Mouse (Mus musculus) neural tube, embryonic 12.5 days (tissue): Measurements from ENCODE around the gene Dab2. TPM values are rescaled to one million over a fixed set of nuclear protein-coding genes. Genes with fewer than 3 reads are reported as not detected.

Experiments
- ATAC-seq: fragments of 200-750 bp; cut with Nextera tagmentation; 2 replicates; pipeline ENCODE4 v1.8.0; 2017; ENCODE audit warnings: low read depth, mild to moderate bottlenecking, moderate TSS enrichment, moderate library complexity; ENCODE audit not compliant: low FRiP score
- H3K27ac ChIP-seq: fragments of 300-500 bp; sonication (generic); 2 replicates; pipeline ENCODE4 v1.5.1; 2016
- H3K27me3 ChIP-seq: fragments of 300-500 bp; sonication (generic); replicated peaks from 2 replicates; pipeline ENCODE4 v1.6.1; 2016; ENCODE audit warnings: mild to moderate bottlenecking
- H3K36me3 ChIP-seq: fragments of 300-500 bp; sonication (generic); 2 replicates; pipeline ENCODE4 v1.6.1; 2016; ENCODE audit warnings: mild to moderate bottlenecking
- H3K4me1 ChIP-seq: fragments of 300-500 bp; sonication (generic); 2 replicates; pipeline ENCODE4 v1.6.1; 2016
- H3K4me2 ChIP-seq: fragments of 300-500 bp; sonication (generic); replicated peaks from 2 replicates; pipeline ENCODE4 v1.6.1; 2016; ENCODE audit warnings: mild to moderate bottlenecking
- H3K4me3 ChIP-seq: fragments of 300-500 bp; sonication (generic); 2 replicates; pipeline ENCODE4 v1.5.1; 2016
- H3K9ac ChIP-seq: fragments of 300-500 bp; sonication (generic); 2 replicates; pipeline ENCODE4 v1.6.1; 2016; ENCODE audit warnings: mild to moderate bottlenecking
- H3K9me3 ChIP-seq: fragments of 300-500 bp; sonication (generic); 2 replicates; pipeline ENCODE4 v1.6.1; 2016; ENCODE audit warnings: mild to moderate bottlenecking
- WGBS: fragments of 180-500 bp; shearing (Covaris S2); methylation state at CpG from one replicate; pipeline ENCODE4 v1.1.7; 2016; 5-methylcytosine and 5-hydroxymethylcytosine counted together
- polyA plus RNA-seq: library from polyadenylated mRNA; unstranded; fragments of >200 nt; fragmentation: Nextera tagmentation; extraction: Ambion mirVana; gene quantifications from 2 replicates; pipeline ENCODE4 v1.2.1, GENCODE M21; 2016

Gene Dab2
- polyA plus RNA-seq = 38.9 and 46.9 TPM in 2 replicates

GRCm38 (mm10) chr15:6299554-6299953, at the start of gene Dab2:
TSS of gene Dab2 (plus strand) at chr15:6299788.
- no peaks in the 10 kb centered on the region for H3K36me3 ChIP-seq
- H3K9ac ChIP-seq = no peak within 1 kb of the TSS
- WGBS = 89% methylated on average over 3 of the region's 3 CpGs
- H3K9me3 ChIP-seq = no peaks in the 10 kb centered on the region
- H3K27ac ChIP-seq = no peak within 1 kb of the TSS
- no peaks in the 10 kb centered on the region for H3K27me3 ChIP-seq
- no peak within 1 kb of the TSS for H3K4me2 ChIP-seq
- ATAC-seq = no peak
- no peaks in the 10 kb centered on the region for H3K4me1 ChIP-seq
- H3K4me3 ChIP-seq = no peak within 1 kb of the TSS

GRCm38 (mm10) chr15:6253471-6253870, 46.1 kb upstream of the Dab2 start:
- 87% methylated on average over 2 of the region's 2 CpGs for WGBS
- H3K27ac ChIP-seq = no peak overlapping the region
- ATAC-seq = no peak
- no peaks in the 10 kb centered on the region for H3K36me3 ChIP-seq
- no peaks in the 10 kb centered on the region for H3K27me3 ChIP-seq
- H3K4me1 ChIP-seq = no peaks in the 10 kb centered on the region
- no peaks in the 10 kb centered on the region for H3K9me3 ChIP-seq
- H3K9ac ChIP-seq = no peak overlapping the region
- no peak overlapping the region for H3K4me3 ChIP-seq
- H3K4me2 ChIP-seq = no peak overlapping the region

GRCm38 (mm10) chr15:6254383-6254782, 45.2 kb upstream of the Dab2 start:
- H3K4me1 ChIP-seq = no peaks in the 10 kb centered on the region
- H3K27ac ChIP-seq = no peak overlapping the region
- H3K9me3 ChIP-seq = no peaks in the 10 kb centered on the region
- no peak overlapping the region for H3K9ac ChIP-seq
- no peak overlapping the region for H3K4me2 ChIP-seq
- WGBS = 96% methylated on average over 2 of the region's 2 CpGs
- no peaks in the 10 kb centered on the region for H3K27me3 ChIP-seq
- no peak overlapping the region for H3K4me3 ChIP-seq
- ATAC-seq = no peak
- no peaks in the 10 kb centered on the region for H3K36me3 ChIP-seq

GRCm38 (mm10) chr15:6257049-6257448, 42.5 kb upstream of the Dab2 start:
- Histone ChIP-seq H3K36me3 (no peaks in the 10 kb centered on the region), H3K4me2 (no peak overlapping the region), H3K9me3 (no peaks in the 10 kb centered on the region), H3K27ac (no peak overlapping the region), H3K4me1 (no peaks in the 10 kb centered on the region), H3K4me3 (no peak overlapping the region), H3K27me3 (no peaks in the 10 kb centered on the region), H3K9ac (no peak overlapping the region)
- no peak for ATAC-seq
- WGBS = 74% methylated on average over 2 of the region's 2 CpGs

- no peak for ATAC-seq
- H3K4me1 ChIP-seq = no peaks in the 10 kb centered on the region
- no peaks in the 10 kb centered on the region for H3K36me3 ChIP-seq
- H3K27me3 ChIP-seq = no peaks in the 10 kb centered on the region
- H3K4me3 ChIP-seq = no peak overlapping the region
- H3K4me2 ChIP-seq = no peak overlapping the region
- H3K27ac ChIP-seq = no peak overlapping the region
- H3K9ac ChIP-seq = no peak overlapping the region
- no peaks in the 10 kb centered on the region for H3K9me3 ChIP-seq
- WGBS = 10% methylated on average over 3 of the region's 3 CpGs
Measured at GRCm38 (mm10) chr15:6259957-6260740, 39.4 kb upstream of the Dab2 start.

- H3K9ac ChIP-seq = no peak overlapping the region
- no peak overlapping the region for H3K4me2 ChIP-seq
- H3K27me3 ChIP-seq = no peaks in the 10 kb centered on the region
- no peak overlapping the region for H3K27ac ChIP-seq
- no peak for ATAC-seq
- no peaks in the 10 kb centered on the region for H3K9me3 ChIP-seq
- no peaks in the 10 kb centered on the region for H3K4me1 ChIP-seq
- WGBS = 89% methylated on average over 6 of the region's 6 CpGs
- no peaks in the 10 kb centered on the region for H3K36me3 ChIP-seq
- no peak overlapping the region for H3K4me3 ChIP-seq
Measured at GRCm38 (mm10) chr15:6260741-6261430, 38.7 kb upstream of the Dab2 start.

- H3K9ac ChIP-seq = no peak overlapping the region
- no peak overlapping the region for H3K27ac ChIP-seq
- WGBS = 83% methylated on average over 3 of the region's 3 CpGs
- no peak overlapping the region for H3K4me3 ChIP-seq
- H3K27me3 ChIP-seq = no peaks in the 10 kb centered on the region
- no peaks in the 10 kb centered on the region for H3K36me3 ChIP-seq
- no peaks in the 10 kb centered on the region for H3K4me1 ChIP-seq
- no peak overlapping the region for H3K4me2 ChIP-seq
- ATAC-seq = no peak
- no peaks in the 10 kb centered on the region for H3K9me3 ChIP-seq
Measured at GRCm38 (mm10) chr15:6267147-6267758, 32.3 kb upstream of the Dab2 start.

- H3K4me2 ChIP-seq = no peak overlapping the region
- no peak overlapping the region for H3K4me3 ChIP-seq
- no peak overlapping the region for H3K27ac ChIP-seq
- WGBS = 73% methylated on average over 11 of the region's 11 CpGs
- no peaks in the 10 kb centered on the region for H3K36me3 ChIP-seq
- no peaks in the 10 kb centered on the region for H3K4me1 ChIP-seq
- H3K9me3 ChIP-seq = no peaks in the 10 kb centered on the region
- no peaks in the 10 kb centered on the region for H3K27me3 ChIP-seq
- no peak overlapping the region for H3K9ac ChIP-seq
- ATAC-seq = no peak
Measured at GRCm38 (mm10) chr15:6278606-6279468, 20.8 kb upstream of the Dab2 start.

GRCm38 (mm10) chr15:6280021-6280451, 19.6 kb upstream of the Dab2 start:
- 70% methylated on average over 4 of the region's 4 CpGs for WGBS
- no peak overlapping the region for H3K4me2 ChIP-seq
- no peak overlapping the region for H3K9ac ChIP-seq
- no peaks in the 10 kb centered on the region for H3K9me3 ChIP-seq
- ATAC-seq = no peak
- no peak overlapping the region for H3K27ac ChIP-seq
- no peak overlapping the region for H3K4me3 ChIP-seq
- H3K4me1 ChIP-seq = no peaks in the 10 kb centered on the region
- no peaks in the 10 kb centered on the region for H3K36me3 ChIP-seq
- H3K27me3 ChIP-seq = no peaks in the 10 kb centered on the region

- WGBS = 79% methylated on average over 9 of the region's 9 CpGs
- no peaks in the 10 kb centered on the region for H3K4me1 ChIP-seq
- no peak overlapping the region for H3K9ac ChIP-seq
- no peak overlapping the region for H3K27ac ChIP-seq
- no peaks in the 10 kb centered on the region for H3K36me3 ChIP-seq
- no peak for ATAC-seq
- no peak overlapping the region for H3K4me3 ChIP-seq
- no peaks in the 10 kb centered on the region for H3K9me3 ChIP-seq
- no peaks in the 10 kb centered on the region for H3K27me3 ChIP-seq
- no peak overlapping the region for H3K4me2 ChIP-seq
Measured at GRCm38 (mm10) chr15:6283249-6283648, 16.3 kb upstream of the Dab2 start.

- 80% methylated on average over 2 of the region's 2 CpGs for WGBS
- H3K4me2 ChIP-seq = no peak overlapping the region
- no peaks in the 10 kb centered on the region for H3K27me3 ChIP-seq
- no peaks in the 10 kb centered on the region for H3K36me3 ChIP-seq
- no peaks in the 10 kb centered on the region for H3K9me3 ChIP-seq
- H3K4me3 ChIP-seq = no peak overlapping the region
- ATAC-seq = no peak
- no peak overlapping the region for H3K27ac ChIP-seq
- H3K4me1 ChIP-seq = no peaks in the 10 kb centered on the region
- H3K9ac ChIP-seq = no peak overlapping the region
Measured at GRCm38 (mm10) chr15:6296071-6296470, 3.5 kb upstream of the Dab2 start.

- H3K9me3 ChIP-seq = no peaks in the 10 kb centered on the region
- H3K27ac ChIP-seq = no peak overlapping the region
- H3K9ac ChIP-seq = no peak overlapping the region
- no peaks in the 10 kb centered on the region for H3K27me3 ChIP-seq
- WGBS = 89% methylated on average over 3 of the region's 3 CpGs
- no peaks in the 10 kb centered on the region for H3K36me3 ChIP-seq
- H3K4me2 ChIP-seq = no peak overlapping the region
- ATAC-seq = no peak
- H3K4me3 ChIP-seq = no peak overlapping the region
- no peaks in the 10 kb centered on the region for H3K4me1 ChIP-seq
Measured at GRCm38 (mm10) chr15:6298726-6299125, 862 bp upstream of the Dab2 start.
